Mouse (Mus musculus) v-Abl transformed pro-B cells (cell line): ENCODE data around the gene Wwox.

Experiments
- in situ Hi-C, 2 experiments: fragments of 400-800 bp; cut with MboI; formaldehyde crosslinking; loops; one replicate each; pipeline ENCODE4 v1.15.1; 2025; ENCODE audit not compliant: unreplicated experiment in 2 of 2

The Wwox gene

GRCm38 (mm10) chr8:115109309-115109708, 669.9 kb downstream of the Wwox start:
- in situ Hi-C loops, result no loop called here

GRCm38 (mm10) chr8:115110423-115110822, 671.0 kb downstream of the Wwox start:
- in situ Hi-C loops, result loop anchor here in 1 of 2 experiments (5.0 to 10.0 kb wide), 2 partner anchors 74 to 122 kb away; no protein-coding TSS in a partner anchor

GRCm38 (mm10) chr8:115112062-115112461, 672.6 kb downstream of the Wwox start:
- in situ Hi-C loops, result loop anchor here in 1 of 2 experiments (5.0 to 10.0 kb wide), 2 partner anchors 73 to 120 kb away; no protein-coding TSS in a partner anchor

DNA sequence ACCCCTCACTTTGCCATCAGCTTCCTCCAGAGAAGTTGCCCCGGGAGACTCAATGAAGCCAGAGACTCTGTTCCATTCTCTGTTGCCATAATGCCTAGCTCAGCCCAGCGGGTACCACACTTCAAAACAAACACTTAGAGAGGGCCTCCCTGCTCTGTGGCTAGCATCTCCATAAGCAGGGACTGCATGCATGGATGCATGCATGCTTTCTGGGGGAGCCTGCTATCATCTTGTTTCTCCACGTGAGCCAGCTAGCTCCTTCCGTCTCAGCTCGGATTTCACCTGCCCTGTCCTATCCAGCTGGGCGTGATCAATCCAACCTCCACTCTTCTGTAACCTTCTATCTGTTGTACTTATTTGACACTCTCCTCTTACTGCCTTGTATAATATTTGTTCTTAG, 675.0 kb downstream of the Wwox start:
- in situ Hi-C loops, result loop anchor here in 1 of 2 experiments (5.0 to 10.0 kb wide), 2 partner anchors 70 to 118 kb away; no protein-coding TSS in a partner anchor

DNA sequence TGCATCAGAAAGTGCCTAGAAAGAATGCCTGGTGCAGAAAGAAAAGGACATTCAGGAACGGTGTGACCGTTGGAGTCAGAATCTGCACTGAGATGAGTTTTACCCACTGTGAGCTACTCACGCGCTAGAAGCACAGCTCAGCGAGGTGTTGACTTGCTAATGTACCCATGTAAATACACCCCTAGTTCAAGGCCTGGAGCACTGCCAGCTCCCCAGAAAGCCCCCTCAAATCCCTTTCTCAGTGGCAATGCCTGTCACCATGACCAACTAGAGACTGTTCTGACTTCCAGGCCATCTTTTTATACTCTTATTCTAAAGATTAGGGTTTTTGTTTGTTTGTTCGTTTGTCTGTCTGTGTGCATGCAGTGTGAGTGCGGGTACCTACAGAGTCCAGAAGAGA, 686.6 kb downstream of the Wwox start:
- in situ Hi-C loops, result no loop called here

DNA sequence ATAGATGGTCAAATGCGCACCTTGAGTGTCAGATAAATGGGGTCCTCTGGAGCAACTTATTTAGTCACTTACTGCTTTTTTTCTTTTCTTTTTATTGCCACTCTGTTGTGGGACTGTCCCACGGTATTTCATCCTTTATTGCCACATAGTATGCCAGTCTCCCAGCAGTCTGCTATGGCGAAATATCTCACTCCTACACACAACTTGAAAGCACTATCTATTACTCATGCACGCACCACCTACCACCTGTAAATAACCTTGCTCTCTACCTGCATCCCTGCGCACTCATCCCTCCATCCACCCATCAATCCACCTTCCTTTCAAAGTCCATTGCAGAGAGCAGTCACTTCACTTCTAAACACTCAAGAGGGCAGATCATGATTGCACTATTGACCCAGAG, 687.2 kb downstream of the Wwox start:
- in situ Hi-C loops, result no loop called here

GRCm38 (mm10) chr8:115129307-115129706, 689.9 kb downstream of the Wwox start:
- in situ Hi-C loops, result no loop called here

DNA sequence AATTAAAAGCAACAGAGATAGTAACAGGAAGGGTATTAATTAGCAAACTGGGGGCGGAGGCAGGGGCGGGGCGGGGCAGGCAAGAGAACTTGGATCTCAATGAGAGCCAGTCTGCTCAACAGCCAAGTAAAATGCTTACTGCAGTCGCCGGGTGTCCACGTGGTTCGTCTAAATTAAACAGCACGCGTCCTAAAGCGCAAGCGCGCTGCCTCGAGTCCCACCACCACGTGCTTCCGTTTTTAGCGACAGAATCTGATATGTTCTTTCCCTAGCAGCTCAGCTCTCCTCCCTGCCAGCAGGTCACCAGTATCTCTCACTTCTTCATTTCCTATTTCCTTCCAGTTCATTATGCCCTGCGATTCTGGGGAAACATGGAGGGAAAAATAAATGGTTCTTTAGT, 693.7 kb downstream of the Wwox start:
- in situ Hi-C loops, result no loop called here

DNA sequence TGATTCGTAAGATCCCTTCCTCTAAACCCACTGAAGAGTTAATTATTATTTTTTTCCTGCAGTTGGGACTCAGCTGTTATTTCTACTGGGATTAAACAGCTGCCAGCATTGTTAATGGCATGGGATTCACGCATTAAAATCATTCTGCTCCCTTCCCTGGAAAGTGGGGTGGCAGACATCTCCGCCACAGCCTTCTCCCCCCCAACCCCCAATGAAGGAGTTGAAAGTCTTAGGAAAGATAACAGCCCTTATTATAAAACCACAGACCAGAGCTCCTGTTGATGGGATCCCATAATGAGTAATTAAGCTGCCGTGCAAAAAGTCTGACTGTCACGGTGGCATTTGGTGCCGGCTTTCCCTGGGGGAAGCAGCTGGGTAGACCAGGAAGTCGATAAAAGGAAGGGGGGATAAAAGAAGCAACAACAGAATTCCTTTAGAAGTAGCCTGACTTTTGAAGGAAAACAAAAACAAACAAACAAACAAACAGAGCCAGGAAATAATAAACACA, 694.3 kb downstream of the Wwox start:
- in situ Hi-C loops, result no loop called here

- in situ Hi-C loops, result no loop called here
These were observed 697.4 kb downstream of the Wwox start for GRCm38 (mm10) chr8:115136888-115137287.

DNA sequence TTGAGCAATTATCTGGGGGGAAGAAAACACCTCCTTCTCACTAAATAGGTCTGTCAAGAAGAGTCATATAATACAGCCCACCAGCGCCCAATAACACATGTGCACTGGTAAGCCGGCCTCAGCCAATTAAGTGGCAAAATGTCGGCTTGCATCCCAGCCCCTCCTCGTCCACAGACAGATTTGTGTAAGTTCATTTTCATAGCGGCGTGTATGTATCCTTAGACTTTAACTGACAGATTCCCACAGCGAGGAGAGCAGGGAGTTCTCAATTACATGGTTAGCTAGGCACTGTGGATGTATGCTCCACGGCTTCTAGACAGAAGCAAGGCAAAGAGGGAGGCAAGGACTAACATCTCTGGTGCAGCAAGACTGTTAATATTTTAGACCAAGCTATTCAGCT, 702.2 kb downstream of the Wwox start:
- in situ Hi-C loops, result no loop called here

DNA sequence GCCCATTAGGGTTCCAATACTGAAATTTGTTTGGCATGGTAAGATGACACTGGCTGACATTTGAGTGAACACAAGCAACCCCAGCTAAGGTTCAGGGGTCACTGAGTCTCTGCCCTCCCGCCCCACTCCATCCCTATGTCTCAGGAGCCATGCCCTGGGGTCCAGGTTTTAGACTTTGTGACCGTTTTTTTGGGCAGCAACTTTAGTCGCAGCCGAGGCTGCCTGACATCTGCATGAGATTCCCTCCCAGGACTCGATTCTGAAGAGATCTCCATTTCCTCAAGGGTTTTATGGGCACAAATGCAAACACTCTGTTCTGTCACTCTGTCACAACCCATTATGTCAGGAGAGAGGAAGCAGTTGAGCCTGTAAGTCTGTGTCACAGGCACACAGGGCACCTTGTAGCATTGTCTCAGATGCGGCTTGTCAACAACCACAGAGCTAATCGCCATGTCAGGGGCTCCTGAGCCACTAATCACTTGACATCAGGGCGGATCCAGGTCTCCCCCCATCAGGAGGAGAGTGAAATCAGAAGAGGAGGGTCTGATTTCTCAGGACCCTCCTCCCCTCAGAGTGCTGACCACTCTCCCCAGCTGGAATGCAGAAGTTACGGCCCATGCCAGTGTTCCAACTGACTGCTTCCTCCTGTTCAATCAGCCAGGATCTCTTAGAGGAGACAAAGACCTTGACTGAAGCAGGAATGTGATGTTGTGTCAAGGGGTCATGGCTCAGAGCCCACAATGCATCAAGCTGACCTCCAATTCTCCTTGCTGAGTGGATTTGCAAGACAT, 704.3 kb downstream of the Wwox start:
- in situ Hi-C loops, result no loop called here

- in situ Hi-C loops, result no loop called here
These were observed 707.6 kb downstream of the Wwox start for GRCm38 (mm10) chr8:115147006-115147405.

DNA sequence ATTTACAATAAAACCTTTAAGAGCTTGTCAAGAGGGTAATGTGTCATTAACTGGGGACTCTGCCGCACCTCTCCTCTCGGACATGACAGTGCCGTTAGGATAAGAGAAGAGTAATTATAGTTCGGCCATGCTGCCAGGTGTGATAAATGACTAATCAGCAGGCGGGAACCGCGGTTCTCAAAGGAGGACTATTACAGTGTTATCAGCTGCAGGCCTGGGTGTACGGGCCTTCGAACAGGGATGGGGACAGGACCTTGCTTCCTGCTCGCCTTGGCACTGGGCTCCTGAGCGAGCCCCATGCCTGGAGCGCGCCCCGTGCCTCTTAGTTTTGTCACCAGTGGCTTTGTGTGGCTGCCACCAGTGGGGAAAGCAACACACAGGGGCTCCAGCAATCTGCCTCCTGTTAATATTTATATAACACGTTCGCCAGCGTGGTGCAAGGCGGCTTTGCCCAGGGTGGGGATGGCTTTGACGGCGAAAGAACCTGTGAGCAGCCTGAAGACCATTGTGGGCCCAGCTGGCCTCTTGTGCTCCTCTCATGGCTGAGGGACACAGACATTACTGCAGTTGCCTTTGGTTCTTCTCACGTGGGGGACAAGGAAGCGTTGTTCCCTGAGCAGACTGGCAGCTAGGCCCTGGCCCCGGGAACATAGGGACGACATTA, 711.1 kb downstream of the Wwox start:
- in situ Hi-C loops, result no loop called here

GRCm38 (mm10) chr8:115151416-115151815, 712.0 kb downstream of the Wwox start:
- in situ Hi-C loops, result no loop called here

DNA sequence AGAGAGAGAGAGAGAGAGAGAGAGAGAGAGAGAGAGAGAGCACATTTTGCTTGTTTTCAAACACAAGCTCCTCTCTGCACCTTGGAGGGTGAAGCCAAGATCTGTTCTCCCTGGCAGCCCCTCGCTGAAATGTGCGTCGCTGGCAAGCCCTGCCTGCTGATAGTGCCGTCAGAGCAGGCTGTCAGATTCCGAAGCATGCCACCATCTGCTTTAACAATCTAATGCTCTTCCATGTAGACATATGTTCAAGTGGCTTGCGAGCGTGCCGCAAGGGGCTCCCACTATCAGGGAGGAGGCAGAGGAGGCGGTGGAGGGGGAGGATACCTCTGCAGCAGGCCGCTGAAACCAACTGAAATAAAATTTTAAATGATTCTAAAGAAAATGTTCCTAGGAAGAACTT, 714.6 kb downstream of the Wwox start:
- in situ Hi-C loops, result no loop called here

DNA sequence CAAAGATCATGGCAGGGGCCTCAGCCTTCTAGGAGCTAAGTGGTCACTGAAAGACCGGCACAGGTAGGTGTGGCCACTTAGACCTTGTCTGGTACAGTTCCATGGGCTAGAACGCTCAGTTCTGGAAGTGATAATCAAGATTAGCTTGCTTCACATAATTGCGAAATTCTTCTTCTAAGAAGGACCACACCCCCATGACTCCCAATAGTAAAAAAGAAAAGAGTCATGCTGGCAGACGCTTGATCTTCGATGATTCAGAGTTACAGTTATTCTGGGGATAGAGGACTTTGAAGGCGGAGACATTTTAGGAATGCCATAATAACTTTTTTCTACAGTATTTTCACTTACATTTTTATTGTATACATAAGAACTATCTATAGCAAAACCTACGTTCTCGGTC, 716.7 kb downstream of the Wwox start:
- in situ Hi-C loops, result no loop called here

GRCm38 (mm10) chr8:115157977-115158720, 718.7 kb downstream of the Wwox start:
- in situ Hi-C loops, result no loop called here

DNA sequence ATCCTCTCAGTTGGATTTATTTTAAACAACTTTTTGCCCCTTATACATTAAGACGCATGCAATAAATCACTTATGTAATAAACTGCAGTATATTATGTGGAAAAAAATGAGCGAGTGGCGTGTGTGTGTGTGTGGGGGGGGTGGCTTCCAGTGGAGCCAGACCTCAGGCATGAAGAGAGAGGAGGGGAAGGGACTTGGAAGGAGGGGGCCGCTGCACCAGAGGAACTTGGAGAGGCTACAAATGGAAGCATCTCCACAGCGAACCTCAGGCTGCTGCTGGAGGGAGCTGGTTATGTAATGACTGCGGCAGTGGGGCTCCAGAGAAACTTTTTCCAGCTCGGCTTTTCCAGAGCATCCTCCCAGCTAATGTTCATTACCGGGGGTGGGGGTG, 719.3 kb downstream of the Wwox start:
- in situ Hi-C loops, result no loop called here

- in situ Hi-C loops, result no loop called here
These were observed 719.8 kb downstream of the Wwox start for GRCm38 (mm10) chr8:115159208-115159607.
